Mouse (Mus musculus) frontal cortex, postnatal 10 days (tissue): ENCODE measurements around the gene Notch2.

Source experiments
- DNase-seq, 2 experiments: peaks; one replicate each; pipeline ENCODE4 v3.0.0; 2022; ENCODE audit warnings: low spot score in 2 of 2, mixed read lengths in 1 of 2

Notch2 gene

GRCm38 (mm10) chr3:98069161-98069560 lies 55.8 kb downstream of the Notch2 start:
- no peak for DNase-seq

DNA sequence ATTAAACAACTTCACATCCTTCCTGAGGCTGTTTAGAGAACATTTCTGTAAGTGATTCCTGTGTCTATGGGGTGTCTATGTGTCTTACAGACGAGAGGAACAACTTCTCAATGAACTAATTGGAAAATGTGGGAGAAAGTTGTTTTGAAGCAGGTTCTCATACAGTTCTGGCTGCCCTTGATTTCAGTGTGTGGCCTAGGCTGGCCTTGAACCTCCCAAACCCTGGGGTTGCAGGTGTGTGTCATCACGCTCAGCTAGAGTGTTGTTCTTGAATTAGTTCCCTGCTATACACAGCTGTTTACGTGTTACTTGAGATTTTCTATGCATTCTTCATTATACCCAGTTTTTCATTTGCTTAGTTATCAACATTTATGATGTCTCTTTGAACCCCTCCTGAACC lies 56.5 kb downstream of the Notch2 start:
- DNase-seq, result no peak

DNA sequence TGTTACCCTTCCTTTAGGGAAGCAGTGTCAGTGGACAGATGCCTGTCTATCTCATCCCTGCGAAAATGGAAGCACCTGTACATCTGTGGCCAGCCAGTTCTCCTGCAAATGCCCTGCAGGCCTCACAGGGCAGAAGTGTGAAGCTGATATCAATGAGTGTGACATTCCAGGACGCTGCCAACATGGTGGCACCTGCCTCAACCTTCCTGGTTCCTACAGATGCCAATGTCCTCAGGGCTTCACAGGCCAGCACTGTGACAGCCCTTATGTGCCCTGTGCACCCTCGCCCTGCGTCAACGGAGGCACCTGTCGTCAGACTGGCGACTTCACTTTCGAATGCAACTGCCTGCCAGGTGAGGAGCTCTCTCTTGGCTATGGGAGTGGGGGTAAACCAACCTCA lies 59.2 kb downstream of the Notch2 start:
- no peak for DNase-seq

- no peak for DNase-seq
Observed at GRCm38 (mm10) chr3:98073545-98073944, 60.2 kb downstream of the Notch2 start.

GRCm38 (mm10) chr3:98074622-98075231 lies 61.4 kb downstream of the Notch2 start:
- no peak for DNase-seq

- DNase-seq, result no peak
Observed at GRCm38 (mm10) chr3:98077866-98078265, 64.5 kb downstream of the Notch2 start.

- no peak for DNase-seq
Observed at GRCm38 (mm10) chr3:98078816-98079215, 65.5 kb downstream of the Notch2 start.

- no peak for DNase-seq
Observed at GRCm38 (mm10) chr3:98079601-98080215, 66.4 kb downstream of the Notch2 start.

GRCm38 (mm10) chr3:98080630-98081029 lies 67.3 kb downstream of the Notch2 start:
- no peak for DNase-seq

DNA sequence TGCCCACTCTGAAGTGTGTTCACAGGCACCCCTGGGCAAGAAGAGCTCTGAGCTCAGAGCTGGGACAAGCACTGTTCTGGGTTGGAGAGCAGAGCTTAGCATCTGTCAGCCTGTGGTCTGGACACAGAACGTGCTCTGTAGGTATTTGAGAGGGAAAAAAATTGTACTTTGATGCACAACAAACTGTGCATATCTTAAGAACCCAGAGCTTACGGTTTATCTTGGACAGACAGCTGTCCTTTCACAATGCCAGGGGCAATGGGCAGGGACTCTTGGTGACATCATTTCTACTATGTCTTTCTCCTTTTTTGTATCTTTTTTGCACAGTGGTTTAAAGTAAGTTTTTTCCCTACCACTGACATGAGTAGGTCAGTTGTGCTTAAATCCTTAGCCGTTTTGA lies 68.9 kb downstream of the Notch2 start:
- DNase-seq, result no peak

- no peak for DNase-seq
Observed at GRCm38 (mm10) chr3:98082972-98083371, 69.6 kb downstream of the Notch2 start.

- DNase-seq, result no peak
Observed at GRCm38 (mm10) chr3:98084061-98084655, 70.8 kb downstream of the Notch2 start.

DNA sequence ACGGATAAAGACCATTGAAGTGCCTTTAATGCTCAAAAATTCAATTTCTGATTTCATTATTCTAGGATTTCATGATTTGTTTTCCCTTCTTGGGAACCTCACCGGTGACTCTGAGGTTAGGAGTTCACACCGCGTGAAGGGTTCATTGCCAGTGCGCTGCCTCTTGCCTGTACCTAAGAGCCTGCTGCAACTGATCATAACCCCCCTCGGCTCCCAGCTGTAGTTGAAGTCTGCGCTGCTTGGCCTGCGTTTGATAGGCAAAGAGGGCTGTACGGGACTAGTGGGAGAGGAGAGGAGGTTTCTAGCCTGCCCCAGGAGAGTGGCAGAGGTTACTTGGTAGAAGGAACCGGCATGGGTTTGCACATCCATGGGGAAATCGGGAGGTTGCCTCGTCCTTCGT lies 71.5 kb downstream of the Notch2 start:
- no peak for DNase-seq

GRCm38 (mm10) chr3:98085812-98086268 lies 72.5 kb downstream of the Notch2 start:
- DNase-seq, result no peak

GRCm38 (mm10) chr3:98086441-98086840 lies 73.1 kb downstream of the Notch2 start:
- no peak for DNase-seq

DNA sequence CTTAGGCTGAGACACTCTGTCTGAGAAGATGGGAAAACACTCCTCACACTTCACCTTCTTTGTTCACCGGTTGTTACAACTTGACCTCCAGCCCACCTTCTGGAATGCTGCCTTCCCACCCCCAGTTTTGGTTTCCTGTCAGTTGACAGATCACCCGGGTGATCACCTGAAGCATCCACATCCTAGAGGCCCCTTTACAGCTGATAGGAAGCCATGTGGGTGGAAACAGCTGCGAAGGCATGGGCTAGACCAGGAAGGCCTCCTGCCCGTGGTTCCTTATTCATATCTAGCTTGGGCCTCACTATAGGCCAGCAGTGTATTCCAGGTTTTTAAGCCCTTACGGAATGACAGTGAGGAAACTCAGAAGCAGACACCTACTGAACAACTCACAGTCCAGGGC lies 73.5 kb downstream of the Notch2 start:
- DNase-seq, result no peak

DNA sequence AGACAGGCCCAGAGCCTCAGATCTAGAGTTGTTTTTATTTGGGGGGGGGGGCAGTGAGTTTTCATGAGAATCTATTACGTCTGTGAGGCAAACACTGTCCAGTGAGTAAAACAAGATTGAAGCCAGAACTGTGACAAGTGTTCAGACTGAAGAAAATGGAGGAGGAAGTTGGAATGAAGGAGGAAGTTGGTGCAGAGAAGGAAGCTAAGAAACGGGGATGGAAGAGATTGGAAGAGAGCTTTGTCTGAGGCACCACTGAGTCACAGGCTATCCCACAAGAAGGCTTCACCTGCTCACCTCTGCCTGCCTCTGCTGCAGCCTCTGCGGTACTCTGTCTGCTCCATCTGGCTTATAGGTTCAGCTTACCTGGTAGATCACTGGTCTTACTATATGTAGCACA lies 74.2 kb downstream of the Notch2 start:
- DNase-seq, result no peak

DNA sequence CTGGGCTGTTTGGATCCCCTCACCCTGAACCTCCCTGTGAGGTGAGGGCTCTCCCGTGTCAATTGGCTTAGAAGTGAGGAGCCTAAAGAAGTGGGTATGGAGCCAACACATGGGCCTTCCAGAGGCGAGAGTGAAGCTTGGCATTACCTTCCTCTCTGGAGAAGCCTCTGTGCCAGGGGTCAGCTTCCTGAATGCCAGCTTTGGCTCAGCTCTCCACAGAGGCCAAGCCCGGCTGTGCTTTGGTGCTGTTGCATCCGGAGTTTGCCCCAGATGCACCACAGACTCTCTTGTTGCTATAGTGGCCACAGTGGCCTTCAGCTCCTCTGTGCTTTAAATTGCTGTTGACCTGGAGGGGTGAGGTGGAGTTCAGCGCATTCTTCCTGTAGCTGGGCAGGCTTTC lies 76.4 kb downstream of the Notch2 start:
- DNase-seq, result no peak

DNA sequence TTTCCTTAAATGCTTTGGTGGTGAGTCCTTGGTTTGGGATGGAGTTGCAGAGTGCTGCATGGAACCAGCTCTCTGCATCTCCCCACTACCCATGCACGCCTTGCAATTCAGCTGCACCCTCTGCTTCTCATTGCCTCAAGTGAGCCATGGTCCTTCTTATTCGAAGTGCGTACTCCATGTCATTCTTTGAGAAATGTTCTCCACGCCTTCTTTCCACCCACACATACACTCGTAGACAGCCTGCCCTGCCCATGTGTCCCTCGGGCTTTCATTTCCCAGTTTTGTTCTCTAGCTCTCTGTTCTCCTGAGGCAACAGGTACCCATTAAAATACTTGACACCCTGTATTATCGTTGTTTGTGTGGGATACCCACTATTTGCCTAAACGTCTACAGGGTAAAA lies 76.8 kb downstream of the Notch2 start:
- no peak for DNase-seq

DNA sequence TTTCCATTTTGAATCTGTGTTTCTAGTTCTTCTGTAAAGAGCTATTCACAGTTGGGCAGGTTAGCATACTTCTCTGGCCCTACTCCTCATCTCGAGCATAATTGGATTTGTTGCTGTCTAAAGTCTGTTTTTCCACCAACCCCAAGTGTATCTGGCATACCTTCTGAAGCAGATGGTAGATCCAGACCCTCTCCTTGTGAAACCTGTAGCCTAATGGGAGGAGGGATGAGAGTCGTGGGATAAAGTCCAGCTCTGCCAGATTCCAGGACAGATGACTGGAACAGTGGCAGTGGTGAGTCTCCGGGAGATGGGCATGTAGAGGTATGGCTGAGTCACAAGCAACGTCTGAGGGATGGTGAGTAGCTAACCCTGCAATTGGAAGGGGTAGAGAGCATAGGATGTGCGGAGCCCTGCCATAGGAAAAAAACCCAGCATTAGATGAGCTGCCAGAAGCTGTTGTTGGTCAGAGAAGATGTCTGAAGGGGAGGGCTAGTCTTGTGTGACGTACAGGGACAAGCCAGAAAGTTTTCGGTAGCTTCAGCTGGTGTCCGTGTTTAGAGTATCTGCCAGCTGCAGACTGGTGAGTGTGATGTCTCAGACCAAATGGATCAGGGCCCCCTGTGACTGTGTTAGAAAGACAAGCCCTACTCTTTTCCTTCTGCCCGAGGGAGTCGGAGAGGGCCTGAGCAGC lies 79.5 kb downstream of the Notch2 start:
- no peak for DNase-seq

GRCm38 (mm10) chr3:98093954-98094353 lies 80.6 kb downstream of the Notch2 start:
- no peak for DNase-seq

GRCm38 (mm10) chr3:98094629-98095583 lies 81.6 kb downstream of the Notch2 start:
- no peak for DNase-seq
